Mouse (Mus musculus): ENCODE measurements around the gene Hlcs.

The Hlcs gene

DNA sequence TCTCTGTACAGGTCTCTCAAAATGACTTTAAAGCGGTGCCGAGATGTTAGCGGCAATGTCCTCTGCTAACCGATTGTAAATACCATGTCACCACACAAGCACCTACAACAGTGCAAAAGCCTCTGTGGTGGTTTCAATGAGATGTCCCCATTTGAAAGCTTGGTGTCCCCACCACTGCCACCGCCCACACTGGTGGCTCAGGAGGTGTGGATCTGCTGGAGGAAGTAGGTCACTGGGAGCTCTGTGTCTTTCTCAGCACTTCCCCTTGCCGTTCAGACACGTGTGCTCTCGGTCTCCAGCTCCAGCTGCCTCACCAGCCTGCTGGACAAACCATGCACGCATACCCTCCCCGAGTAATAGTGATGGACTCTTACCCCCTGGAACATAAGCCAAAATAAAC, 72.2 kb downstream of the Hlcs start:
- peak; percentile 42 to 54 for DNase-seq

DNA sequence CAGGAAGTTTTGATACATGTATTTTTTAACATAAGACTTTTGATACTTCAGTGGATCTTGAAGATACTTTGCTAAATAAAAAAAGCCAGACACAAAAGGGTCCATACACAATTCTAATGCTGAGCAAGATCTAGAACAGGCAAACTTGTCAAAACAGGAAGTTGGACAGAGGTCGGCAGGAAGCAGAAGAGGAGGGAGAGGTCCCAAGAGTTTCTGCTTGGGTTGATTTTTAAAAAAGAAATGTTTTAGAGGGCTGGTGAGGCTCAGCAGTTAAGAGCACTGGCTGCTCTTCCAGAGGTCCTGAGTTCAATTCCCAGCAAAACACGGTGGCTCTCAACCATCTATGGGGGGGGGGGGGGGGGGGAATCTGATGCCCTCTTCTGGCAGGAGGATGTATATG, 73.2 kb downstream of the Hlcs start:
- no peak for DNase-seq

DNA sequence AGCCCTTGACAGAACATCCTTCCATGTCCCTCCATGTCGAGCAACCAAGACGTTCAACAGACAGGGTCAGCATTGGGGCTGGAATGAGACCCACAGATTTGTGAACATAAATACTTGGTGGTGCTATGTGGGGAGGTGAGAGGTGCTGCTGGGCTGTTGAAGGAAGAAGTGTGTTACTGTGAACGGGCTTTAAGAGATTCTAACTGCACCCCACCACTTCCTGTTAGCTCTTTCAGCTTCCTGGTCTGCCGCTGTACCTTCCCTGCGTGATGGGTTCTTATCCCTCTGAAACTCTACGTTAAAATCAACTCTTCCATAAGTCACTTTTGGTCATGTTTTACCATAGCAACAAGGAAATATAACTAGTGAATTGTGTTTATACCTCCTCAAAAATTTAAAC, 73.8 kb downstream of the Hlcs start:
- DNase-seq = no peak

DNA sequence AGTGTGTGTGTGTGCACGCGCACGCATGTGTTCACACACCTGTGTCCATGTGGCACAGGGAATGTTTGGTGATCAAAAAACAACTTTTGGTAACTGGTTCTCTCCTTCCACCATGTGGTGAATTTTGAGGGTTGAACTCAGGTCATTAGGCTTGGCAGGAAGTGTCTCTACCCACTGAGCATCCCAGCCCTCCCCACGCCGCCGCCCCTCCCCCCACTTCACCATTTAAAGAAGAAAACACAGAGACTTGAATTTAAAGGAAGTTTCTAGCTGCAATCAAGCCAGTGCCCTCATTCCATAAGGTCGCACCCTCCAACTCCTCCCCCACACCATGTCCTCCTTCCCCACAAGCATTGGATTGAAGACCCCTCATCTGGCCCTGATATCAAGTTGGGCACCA, 74.2 kb downstream of the Hlcs start:
- no peak for DNase-seq

DNA sequence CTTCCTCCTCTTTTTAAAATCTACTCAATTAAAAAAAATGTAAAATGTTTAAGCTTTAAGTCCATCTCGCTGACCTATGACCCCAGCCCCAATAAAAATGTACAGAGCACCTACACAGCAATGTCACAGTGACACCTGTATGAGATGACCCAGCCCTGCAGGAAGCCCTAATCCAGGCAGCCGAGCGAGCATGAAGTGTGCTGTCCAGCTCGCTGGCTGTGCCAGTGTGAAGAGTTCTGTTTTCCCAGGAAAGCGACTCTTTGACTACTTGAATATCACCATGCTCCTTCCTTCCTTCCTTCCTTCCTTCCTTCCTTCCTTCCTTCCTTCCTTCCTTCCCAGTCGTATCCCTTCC, 76.3 kb downstream of the Hlcs start:
- no peak for DNase-seq

DNA sequence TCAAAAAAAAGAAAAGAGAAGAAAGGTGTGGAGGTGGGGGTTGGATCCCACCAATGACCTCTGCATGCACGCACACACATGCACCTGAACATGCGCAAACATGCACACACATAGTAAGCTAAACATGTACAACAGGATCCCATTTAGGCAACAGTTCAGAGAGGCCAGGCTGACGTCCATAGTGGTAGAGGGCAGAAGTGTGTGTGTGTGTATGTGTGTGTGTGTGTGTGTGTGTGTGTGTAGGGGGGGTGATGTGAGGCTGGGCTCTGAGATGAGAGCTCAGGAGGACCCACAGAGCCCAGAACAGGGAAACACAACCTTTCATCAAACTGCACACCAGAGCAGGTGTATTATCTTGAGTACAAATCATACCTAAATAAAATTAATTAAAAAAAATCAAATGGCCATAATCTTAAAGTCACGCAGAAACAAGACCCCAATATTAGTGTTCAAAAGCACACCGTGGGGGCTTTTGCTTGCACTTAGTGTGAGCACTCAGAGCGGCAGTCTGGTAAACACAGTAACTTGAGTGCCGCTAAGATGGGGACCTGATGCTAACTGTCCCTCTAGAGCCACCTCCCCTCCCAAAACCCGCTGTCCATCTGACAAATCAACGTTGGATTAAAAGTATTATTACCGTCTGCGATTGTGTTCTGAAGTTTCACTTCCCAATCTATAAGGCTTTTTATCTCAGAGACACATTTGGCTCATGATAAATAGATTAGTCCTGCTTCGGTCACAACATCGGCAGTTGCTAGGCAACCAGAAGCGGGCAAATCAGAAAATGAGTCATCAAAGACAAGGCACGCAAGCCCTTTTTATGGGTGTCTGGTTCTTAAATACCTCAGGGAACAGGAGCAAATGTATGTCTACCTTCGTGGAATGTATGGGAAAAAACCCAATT, 76.9 kb downstream of the Hlcs start:
- no peak for DNase-seq

DNA sequence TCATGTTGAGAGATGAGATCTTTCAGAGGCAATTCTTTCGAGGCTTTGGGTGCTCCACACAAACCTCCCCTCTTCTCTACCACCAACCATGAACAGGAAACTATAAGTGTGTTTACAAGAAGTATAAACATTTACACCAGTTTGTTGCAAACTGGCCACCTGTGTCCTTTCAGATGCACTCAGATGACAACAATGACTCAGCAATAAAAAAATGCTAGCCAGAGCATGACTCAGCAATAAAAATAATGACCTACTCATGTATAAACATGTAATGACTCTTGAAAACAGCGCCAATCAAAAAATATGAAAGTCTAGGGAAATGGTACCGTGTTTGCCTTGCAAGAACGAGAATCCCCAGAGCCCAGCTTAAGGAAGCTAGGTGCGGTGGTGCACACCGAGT, 77.7 kb downstream of the Hlcs start:
- no peak for DNase-seq

DNA sequence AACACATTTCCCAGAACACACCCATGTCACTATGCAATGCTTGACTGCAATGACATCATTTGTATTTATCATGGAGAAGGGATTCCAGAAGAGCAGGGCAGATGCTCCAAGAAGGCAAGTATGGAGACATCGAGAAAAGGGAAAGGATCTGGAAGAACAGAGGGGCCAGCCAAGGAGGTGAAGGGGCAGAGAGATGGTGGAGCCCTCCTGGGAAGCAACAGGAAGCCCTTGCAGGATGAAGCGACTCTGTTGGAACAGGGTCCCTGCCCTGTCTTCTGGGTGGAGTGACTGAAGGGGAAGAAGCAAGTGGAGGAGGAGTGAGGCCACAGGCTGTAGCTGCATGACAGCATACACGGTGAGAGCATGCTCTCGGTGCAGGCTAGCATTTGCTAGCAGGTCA, 79.2 kb downstream of the Hlcs start:
- no peak for DNase-seq

DNA sequence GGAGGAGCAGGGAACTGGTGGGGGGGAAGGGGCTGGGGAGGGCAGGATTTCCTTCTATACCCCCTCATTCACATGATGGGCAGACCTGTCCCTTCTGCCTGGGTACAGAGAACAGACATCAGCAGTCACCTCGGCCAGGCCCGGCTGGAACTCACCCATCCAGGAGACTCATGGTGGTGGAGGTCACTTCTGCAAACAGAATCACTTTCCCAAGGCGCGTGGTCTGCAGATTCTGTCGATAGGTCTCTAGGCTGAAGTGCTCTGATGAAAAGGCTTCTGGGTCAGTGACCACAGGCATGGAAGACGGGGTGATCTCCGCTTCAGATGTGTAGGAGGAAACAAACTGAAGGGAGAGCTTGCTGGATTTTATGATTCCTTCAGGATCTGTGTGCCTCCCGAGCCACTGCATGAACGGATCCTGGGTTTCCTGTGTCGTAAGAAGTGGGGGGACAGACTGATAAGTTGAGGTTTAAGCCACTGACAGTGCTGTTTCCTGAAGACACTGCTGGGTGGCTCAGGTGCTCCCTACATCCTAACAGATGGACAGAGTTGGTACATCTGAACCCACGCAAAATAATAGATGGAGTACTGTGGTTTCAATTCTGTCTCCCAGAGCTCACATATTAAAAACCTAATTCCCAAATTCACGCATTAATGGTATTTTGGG, 82.3 kb downstream of the Hlcs start:
- no peak for DNase-seq

DNA sequence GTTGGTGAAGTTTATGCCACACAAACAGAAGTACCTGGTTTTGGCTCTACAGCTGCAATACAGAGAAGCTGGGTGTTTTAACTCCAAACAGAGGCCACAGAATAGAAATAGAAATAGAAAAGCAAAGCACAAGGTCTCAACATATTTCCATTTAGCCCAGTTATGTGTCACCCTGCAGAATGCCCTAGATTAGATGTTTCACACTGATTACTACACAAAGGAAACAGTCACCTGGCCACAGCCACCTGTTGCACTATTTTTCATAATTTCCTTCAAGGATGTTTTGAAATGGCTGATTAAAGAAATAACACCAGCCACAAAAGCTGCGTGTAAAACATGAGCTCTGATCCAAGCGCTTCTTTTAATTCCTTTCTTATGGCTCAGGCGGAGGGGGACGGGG, 82.9 kb downstream of the Hlcs start:
- DNase-seq = no peak

DNA sequence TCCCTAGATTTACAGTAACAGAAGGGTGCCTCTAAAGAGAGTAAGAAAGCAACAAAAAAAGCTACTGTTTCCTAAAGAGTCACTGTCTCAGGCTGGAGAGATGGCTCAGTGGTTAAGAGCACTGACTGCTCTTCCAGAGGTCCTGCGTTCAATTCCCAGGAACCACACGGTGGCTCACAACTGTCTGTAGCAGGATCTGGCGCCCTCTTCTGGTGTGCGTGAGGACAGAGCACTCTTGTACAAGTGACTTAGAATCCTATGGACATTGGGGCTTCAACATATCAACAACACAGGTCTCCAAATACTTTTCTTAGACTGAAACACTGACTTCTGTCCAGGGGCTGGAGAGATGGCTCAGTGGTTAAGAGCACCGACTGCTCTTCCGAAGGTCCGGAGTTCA, 83.5 kb downstream of the Hlcs start:
- no peak for DNase-seq

DNA sequence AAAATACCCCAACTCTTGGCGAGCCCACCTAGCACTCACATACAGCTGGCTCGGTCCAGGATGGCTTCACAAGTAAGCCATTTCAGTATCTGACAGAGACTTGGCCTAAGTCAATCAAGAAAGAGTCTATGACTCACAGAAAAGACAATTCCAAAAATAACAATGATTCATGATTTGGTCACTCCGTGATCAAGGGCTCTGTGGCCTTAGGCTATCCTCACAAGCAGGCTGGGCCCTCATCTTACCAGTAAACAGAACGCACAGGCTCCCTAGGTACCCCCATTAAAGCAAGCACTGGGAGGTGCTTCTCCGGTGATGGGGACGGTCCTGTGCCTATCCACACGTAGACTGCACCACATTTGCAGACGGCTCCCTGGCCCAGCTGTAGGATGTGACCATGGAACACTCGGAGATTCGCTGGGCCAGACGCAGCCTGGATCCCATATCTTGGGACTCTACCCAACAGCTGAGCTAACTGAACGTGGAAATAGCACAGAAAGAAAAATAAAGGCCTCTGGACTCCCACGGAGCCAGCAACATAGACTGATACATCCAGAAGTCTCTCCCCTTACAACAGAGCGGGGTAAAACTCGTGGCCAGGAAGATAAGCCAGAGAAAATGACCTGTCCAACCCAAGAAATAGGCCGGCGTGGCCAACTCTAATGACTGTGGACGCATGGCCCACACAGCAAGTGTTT, 84.4 kb downstream of the Hlcs start:
- DNase-seq = no peak

DNA sequence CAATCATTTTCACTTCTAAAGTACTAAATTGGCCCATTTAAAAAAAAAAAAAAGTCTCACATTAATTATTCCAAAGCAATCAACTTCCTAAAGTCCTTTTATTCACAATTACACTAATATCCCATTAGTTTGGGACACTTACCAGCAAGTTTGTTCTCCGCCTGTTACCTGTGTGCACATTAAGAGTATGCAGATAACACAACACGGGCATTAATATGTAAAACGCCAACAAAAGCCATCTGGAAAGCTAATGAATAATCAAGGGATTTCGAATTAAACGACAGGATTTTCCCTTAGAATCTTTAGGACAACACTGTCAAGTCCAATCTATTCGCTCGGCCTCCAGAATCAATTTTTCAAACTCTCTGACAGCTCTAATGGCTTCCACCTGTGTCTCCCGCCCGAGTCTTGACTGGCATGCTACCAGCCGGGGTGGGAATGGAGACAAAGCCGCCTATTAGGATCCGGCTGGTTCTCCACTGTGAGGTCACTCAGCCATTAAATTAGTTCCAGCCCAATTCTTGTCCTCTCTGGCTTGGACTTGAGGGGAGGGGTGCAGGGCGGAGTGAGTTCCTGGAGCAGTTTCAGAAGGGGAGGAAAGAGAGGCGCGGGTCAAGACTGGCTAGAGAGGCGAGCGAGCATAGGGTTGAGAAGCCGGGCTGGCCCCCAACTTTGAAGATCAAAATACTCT, 85.9 kb downstream of the Hlcs start:
- DNase-seq = no peak

DNA sequence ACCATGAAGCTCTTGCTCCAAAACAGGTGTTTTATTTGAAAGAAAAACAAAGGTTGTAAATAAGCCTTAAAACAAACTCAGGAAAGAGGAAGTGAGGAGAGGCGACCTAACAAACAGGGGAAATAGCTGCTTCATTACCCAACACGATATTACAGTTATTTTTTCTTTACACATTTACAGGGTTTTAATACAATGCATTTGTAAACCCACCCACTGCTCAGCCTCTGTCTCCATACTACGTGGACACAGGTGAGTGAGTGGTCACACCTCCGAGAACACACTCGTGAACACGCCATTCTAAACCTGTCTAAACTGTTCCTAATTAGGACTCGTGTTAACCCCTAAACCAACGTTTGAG, 90.0 kb downstream of the Hlcs start:
- peak in 1 of 2 experiments; percentile 10 for DNase-seq

DNA sequence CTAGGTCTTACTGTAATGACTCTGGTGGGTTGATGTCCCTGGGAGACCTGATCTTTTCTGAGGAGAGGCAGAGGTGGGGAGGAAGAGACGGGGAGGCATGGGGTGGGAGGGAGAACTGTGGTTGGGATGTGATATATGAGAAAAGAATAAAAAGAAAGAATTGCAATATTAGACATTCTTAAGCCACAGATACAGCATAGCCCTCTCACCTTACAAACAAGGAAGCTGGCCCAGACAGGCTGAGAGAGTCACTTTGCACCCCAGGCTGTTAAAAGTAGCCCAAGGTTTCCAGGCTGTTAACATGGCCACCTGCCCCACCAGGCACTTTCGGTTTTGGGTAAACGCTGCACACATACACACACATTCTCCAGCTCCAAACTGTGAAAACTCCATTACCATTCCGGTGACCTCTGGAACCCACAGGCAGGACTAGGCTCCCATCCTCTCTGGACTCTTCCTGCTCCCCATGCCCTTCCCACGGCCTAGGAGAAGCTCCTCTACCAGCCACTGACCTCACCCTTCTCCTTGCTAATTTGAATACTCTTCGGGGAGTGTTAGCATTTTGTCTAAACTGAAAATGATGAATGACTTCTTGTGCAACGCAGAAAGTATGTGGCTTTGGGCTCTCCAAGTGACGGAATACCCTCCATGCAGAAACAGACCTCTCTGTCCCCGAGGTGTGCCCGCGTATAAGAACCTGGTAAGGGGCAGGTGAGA, 90.6 kb downstream of the Hlcs start:
- peak in 1 of 2 experiments; percentile 25 for DNase-seq

DNA sequence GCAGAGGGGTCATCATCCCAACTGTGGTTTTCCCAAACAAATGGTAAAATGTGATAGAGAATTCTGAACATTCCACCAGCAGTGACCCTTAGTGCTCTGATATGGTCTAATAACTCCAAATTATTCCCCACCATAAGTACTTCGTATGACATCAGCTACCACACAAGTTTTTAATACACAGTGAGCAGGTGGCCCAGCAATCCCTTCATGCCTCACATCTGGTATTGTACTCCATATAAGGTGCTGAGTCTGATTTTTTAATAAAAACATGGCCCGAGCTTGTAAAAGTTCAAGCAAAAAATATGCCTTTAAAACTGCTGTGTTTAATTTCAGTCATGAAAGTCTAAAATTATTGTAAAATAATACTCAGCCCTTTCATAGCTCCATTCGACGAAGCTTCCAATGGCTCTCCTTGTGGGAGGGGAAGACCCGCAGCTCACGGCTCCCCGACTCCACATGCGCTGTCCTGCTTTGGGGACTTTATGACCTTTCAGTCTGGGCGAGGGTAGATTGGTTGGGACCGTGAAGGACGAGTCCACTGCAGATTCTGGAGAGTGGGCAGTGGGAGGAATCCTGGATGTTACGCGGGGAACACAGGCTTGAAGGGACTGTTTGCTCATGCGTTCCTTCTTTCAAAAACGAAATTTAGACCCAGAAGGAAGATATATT, 102.5 kb downstream of the Hlcs start:
- no peak for DNase-seq

DNA sequence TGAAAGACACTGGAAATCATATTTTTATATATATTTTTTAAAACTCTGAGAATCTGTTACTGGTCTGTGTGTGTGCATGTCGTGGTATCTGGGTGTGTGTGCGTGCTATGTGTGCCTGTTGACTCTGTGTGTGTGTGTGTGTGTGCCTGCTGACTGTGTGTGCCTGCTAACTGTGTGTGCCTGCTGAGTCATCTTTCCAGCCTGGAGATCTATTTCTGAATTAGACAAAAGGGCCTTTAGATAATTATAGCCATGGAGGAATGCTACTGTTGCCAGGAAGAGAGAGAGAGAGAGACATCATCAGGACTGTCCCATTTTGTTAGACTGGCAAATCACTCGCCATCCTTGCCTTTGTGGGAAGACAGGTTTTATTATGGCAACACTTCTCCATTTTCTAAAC, 103.7 kb downstream of the Hlcs start:
- no peak for DNase-seq

DNA sequence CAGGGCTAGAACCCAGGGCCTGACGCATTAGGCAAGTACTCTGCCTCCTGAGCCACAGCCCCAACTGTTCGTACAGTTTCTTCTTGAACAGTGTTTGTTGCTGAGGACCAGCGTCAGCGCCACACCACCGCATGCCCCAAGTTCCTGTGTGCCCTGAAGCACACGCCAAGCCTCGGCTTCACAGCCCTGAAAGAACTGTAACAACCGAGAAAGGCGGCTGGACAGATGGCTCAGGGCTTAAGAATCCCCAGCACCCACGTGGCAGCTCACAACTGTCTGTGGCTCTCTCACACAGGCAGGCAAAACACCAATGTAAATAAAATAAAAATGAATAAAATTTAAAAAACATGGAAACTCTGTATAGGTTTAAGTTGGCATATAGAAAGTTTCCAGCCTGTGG, 104.5 kb downstream of the Hlcs start:
- DNase-seq = no peak

DNA sequence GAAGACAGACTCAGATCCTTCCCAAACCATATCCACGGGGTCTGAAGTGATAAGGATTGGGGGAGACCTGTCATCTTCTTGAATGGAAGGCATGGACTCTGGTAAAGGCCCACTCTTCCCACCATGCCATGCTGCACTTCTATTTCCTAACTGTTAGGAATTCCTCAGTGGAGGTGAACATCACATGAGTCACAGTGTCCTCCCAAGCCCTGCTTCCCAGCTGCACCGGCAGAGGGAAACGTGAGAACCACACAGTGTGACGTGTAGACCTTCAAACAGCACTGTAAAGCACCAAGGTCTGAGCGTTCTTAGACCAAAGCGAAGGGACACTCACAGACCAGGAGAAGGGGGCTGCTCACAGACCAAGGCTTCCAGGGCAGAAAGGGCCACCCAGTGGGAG, 105.2 kb downstream of the Hlcs start:
- DNase-seq = no peak

DNA sequence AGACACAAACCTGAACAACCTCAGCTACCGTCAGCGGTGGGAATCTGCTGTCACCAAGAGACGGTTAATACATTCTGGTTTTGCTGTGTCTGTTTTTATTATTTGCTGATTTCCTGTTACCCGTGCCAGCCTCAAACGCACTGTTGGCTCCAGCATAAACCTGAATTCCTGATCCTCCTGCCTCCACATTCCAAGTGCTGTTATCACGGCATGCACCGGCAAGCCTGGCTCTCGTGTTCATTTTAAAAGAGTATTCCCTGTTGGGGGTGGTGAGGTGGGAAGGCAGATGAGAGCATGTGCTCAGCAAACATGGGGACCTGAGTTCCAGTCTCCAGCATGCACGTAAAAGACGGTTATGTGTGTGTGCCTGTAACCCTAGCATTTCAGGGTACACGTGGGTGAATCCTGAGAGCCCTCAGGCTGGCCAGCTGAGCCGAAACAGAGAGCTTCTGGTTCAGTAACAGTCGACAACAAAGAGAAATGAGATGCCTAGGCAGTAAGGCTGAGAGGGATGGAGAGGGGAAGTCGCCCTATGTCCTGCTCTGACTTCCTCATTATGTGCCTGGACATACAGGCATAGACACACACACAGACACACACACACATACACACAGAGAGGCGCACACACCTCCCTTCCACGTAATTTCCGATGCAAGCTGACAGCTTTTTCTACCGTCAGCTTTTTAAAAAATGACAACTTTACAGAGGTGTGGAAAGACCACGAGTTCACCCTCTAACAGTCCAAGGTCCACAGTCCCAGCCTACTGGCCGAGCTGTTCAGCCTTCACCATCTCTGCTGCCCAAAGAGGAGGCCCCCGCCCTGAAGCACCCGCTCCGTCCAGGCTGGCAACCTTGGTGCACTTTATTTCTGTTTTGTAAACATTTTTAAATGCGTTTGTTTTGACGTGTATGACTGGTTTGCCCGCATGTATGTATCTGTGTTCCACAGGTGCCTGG, 107.6 kb downstream of the Hlcs start:
- no peak for DNase-seq

DNA sequence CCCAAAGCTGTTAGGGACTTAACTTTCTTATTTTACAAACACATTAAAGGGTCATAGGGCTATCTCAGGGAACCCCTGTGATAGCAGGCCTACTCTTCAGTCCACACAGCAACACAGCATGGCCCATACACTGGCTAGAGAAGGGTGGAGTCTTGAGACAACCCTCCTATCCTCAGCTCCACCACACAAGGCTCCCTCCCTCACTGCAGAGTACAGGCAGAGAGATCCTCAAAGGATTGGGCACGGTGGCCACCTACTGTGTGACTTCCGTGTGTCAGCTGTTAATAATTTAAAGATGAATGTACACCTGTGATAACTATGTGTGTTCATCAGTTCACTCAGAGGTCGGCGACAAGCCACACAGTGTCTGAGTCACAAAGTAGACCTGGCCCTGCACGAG, 112.0 kb downstream of the Hlcs start:
- DNase-seq = no peak
